Mouse (Mus musculus) embryonic fibroblast, embryonic 13.5 days (primary cell): ENCODE data around the gene Tmbim4. TPM values are rescaled to one million over a fixed set of nuclear protein-coding genes. Genes with fewer than 3 reads are reported as not detected.
A peak's percentile ranks its signal among the peaks of the same experiment; 100 is the strongest.

Experiments
- H3K27ac ChIP-seq: 2 replicates; pipeline ENCODE4 v1.5.1; 2012; ENCODE audit warnings: low read length, control low read depth, inconsistent platforms; ENCODE audit not compliant: insufficient read depth
- H3K4me1 ChIP-seq: 2 replicates; pipeline ENCODE4 v1.6.1; 2011; ENCODE audit warnings: low read length; ENCODE audit not compliant: control insufficient read depth, insufficient read depth
- H3K4me3 ChIP-seq: 2 replicates; pipeline ENCODE4 v1.5.1; 2011; ENCODE audit warnings: mild to moderate bottlenecking, control low read depth, low read length; ENCODE audit not compliant: insufficient read depth
- CTCF ChIP-seq: IDR thresholded peaks from 2 replicates; pipeline ENCODE4 v1.5.1; 2011; ENCODE audit warnings: mild to moderate bottlenecking, control low read depth, low read length, moderate library complexity, borderline replicate concordance; ENCODE audit not compliant: insufficient read depth
- POLR2A ChIP-seq: IDR thresholded peaks from 2 replicates; pipeline ENCODE4 v1.6.1; 2011; ENCODE audit warnings: low read depth, mild to moderate bottlenecking, control low read depth, low read length, moderate library complexity
- polyA plus RNA-seq: library from polyadenylated mRNA; stranded (reverse); fragments of >200 nt; gene quantifications from 2 replicates; pipeline ENCODE4 v1.2.4, GENCODE M21; 2011; ENCODE audit warnings: low read depth; ENCODE audit not compliant: missing spikeins, insufficient read length

The Tmbim4 gene
- polyA plus RNA-seq = 89.3 and 97.1 TPM in 2 replicates

- Histone ChIP-seq H3K27ac (peak within 1 kb of the TSS; percentile 16), H3K4me3 (peak within 1 kb of the TSS; percentile 39), H3K4me1 (no peaks in the 10 kb centered on the region)
- TF ChIP-seq CTCF (no peak), POLR2A (peak; percentile 61)
These were observed at the start of gene Tmbim4 for GRCm38 (mm10) chr10:120201131-120201921. Gene Tmbim4 (plus strand): TSS chr10:120201590.

- H3K27ac ChIP-seq = no peak overlapping the region
- TF ChIP-seq CTCF (no peak), POLR2A (no peak)
These were observed 49.7 kb upstream of the Tmbim4 start for GRCm38 (mm10) chr10:120151672-120152071.

GRCm38 (mm10) chr10:120153911-120154310, 47.5 kb upstream of the Tmbim4 start:
- no peak overlapping the region for H3K27ac ChIP-seq
- no peak for TF ChIP-seq CTCF
- no peak for TF ChIP-seq POLR2A
- H3K4me3 ChIP-seq = no peak overlapping the region
- H3K4me1 ChIP-seq = no peaks in the 10 kb centered on the region

More at GRCm38 (mm10) chr10:120151672-120152071, 49.7 kb upstream of the Tmbim4 start:
- Histone ChIP-seq H3K4me1 (no peaks in the 10 kb centered on the region), H3K4me3 (no peak overlapping the region)

GRCm38 (mm10) chr10:120160533-120160932, 40.9 kb upstream of the Tmbim4 start:
- Histone ChIP-seq H3K4me1 (no peaks in the 10 kb centered on the region), H3K4me3 (no peak overlapping the region), H3K27ac (no peak overlapping the region)
- TF ChIP-seq POLR2A = no peak
- no peak for TF ChIP-seq CTCF

- Histone ChIP-seq H3K4me1 (no peaks in the 10 kb centered on the region), H3K27ac (no peak overlapping the region), H3K4me3 (no peak overlapping the region)
- TF ChIP-seq CTCF = no peak
- TF ChIP-seq POLR2A = no peak
These were observed 38.5 kb upstream of the Tmbim4 start for GRCm38 (mm10) chr10:120162840-120163239.

GRCm38 (mm10) chr10:120163490-120163889, 37.9 kb upstream of the Tmbim4 start:
- H3K27ac ChIP-seq = no peak overlapping the region
- no peak for TF ChIP-seq CTCF
- TF ChIP-seq POLR2A = no peak
- H3K4me1 ChIP-seq = no peaks in the 10 kb centered on the region
- H3K4me3 ChIP-seq = no peak overlapping the region

GRCm38 (mm10) chr10:120164931-120165792, 36.2 kb upstream of the Tmbim4 start:
- no peak for TF ChIP-seq POLR2A
- TF ChIP-seq CTCF = no peak
- Histone ChIP-seq H3K4me1 (no peaks in the 10 kb centered on the region), H3K4me3 (no peak overlapping the region), H3K27ac (no peak overlapping the region)

- H3K4me3 ChIP-seq = no peak overlapping the region
- no peaks in the 10 kb centered on the region for H3K4me1 ChIP-seq
- no peak for TF ChIP-seq POLR2A
- TF ChIP-seq CTCF = no peak
- no peak overlapping the region for H3K27ac ChIP-seq
These were observed 35.4 kb upstream of the Tmbim4 start for GRCm38 (mm10) chr10:120165793-120166503.

- TF ChIP-seq POLR2A = no peak
- TF ChIP-seq CTCF = no peak
- no peak overlapping the region for H3K4me3 ChIP-seq
- H3K4me1 ChIP-seq = no peaks in the 10 kb centered on the region
- no peak overlapping the region for H3K27ac ChIP-seq
These were observed 33.3 kb upstream of the Tmbim4 start for GRCm38 (mm10) chr10:120168070-120168469.

GRCm38 (mm10) chr10:120169064-120169463, 32.3 kb upstream of the Tmbim4 start:
- H3K27ac ChIP-seq = no peak overlapping the region
- no peak overlapping the region for H3K4me3 ChIP-seq
- no peaks in the 10 kb centered on the region for H3K4me1 ChIP-seq
- TF ChIP-seq CTCF = no peak
- no peak for TF ChIP-seq POLR2A
